Mouse (Mus musculus): ENCODE measurements around the gene Lrpap1. TPM values are rescaled to one million over a fixed set of nuclear protein-coding genes. Genes with fewer than 3 reads are reported as not detected.

The Lrpap1 gene
- polyA plus RNA-seq, 1 experiment from 2014 or later: 48.8 TPM

DNA sequence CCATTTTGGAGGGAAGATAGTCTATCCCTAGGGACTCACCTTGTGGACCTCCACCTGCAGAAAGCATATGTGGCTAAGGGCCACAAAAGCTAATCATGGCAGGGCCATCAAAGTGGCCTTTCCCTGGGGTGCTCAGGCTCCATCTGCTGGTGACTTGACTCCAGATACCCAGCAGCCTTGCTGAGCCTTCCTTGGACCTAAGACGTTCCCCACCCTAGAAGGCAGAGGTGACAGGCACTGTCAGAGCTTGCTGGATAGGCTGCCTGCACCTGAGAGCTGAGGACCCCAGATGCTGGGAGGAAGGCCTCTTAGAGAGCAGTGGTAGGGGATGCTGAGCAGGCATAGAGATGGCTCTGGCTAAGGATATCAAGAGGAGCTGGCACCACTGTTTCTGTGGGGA lies 25.7 kb upstream of the Lrpap1 start:
- no peaks in the 10 kb centered on the region for H3K36me3 ChIP-seq (replicated peaks; ENCODE audit: insufficient read depth, low read length)
- DNase-seq (no peak), ATAC-seq (no peak)
- H3K4me2 ChIP-seq (ENCODE audit: low read depth, low read length): no peak overlapping the region
- H3K9me3 ChIP-seq (ENCODE audit: low read length): no peaks in the 10 kb centered on the region
- no peaks in the 10 kb centered on the region for H3K4me1 ChIP-seq (ENCODE audit: insufficient read depth)
- TF ChIP-seq CTCF (IDR thresholded peaks at IDR 0.05; ENCODE audit: low read depth) (peak; percentile 13; the same call in 1 of the 2 replicates), EP300 (IDR thresholded peaks at IDR 0.05; ENCODE audit: low read depth) (no peak)
- no peak overlapping the region for H3K9ac ChIP-seq (replicated peaks)
- H3K27me3 ChIP-seq (ENCODE audit: insufficient read depth, low read length): no peaks in the 10 kb centered on the region
- 21% methylated on average over 1 of the region's 1 CpGs for WGBS (ENCODE audit: insufficient replicate concordance)
- no peak overlapping the region for H3K4me3 ChIP-seq (ENCODE audit: low read depth, low read length)
- no peak overlapping the region for H3K27ac ChIP-seq (ENCODE audit: low read depth)

DNA sequence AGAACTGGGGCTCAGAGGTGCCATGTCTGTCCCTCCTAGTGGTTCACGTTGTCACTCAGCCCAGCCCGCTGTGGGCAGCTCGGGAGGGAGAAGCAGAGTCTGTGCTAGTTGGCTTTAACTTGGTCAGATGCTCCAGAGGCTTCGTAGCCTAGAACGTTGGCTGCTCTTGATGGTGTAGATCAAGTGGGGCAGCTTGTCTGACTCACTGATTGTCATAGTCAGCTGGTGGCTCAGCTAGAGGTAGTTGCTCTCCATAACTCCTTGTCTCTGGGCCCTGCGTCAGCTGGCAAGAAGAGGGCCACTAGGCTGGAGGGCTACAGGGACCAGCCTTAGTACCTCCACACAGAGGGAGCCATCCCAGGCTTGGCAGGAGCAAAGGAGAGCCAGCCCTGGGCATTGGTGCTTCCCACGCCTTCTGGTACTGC lies 24.2 kb upstream of the Lrpap1 start:
- Histone ChIP-seq H3K4me2 (ENCODE audit: low read depth, low read length) (no peak overlapping the region), H3K36me3 (replicated peaks; ENCODE audit: insufficient read depth, low read length) (no peaks in the 10 kb centered on the region), H3K27ac (ENCODE audit: low read depth) (no peak overlapping the region), H3K9me3 (ENCODE audit: low read length) (no peaks in the 10 kb centered on the region), H3K4me1 (ENCODE audit: insufficient read depth) (no peaks in the 10 kb centered on the region), H3K27me3 (ENCODE audit: insufficient read depth, low read length) (no peaks in the 10 kb centered on the region), H3K4me3 (ENCODE audit: low read depth, low read length) (no peak overlapping the region), H3K9ac (replicated peaks) (no peak overlapping the region)
- ATAC-seq (no peak), DNase-seq (no peak)
- WGBS (ENCODE audit: insufficient replicate concordance): 86% methylated on average over 7 of the region's 7 CpGs
- TF ChIP-seq CTCF (IDR thresholded peaks at IDR 0.05; ENCODE audit: low read depth) (no peak), EP300 (IDR thresholded peaks at IDR 0.05; ENCODE audit: low read depth) (no peak)

DNA sequence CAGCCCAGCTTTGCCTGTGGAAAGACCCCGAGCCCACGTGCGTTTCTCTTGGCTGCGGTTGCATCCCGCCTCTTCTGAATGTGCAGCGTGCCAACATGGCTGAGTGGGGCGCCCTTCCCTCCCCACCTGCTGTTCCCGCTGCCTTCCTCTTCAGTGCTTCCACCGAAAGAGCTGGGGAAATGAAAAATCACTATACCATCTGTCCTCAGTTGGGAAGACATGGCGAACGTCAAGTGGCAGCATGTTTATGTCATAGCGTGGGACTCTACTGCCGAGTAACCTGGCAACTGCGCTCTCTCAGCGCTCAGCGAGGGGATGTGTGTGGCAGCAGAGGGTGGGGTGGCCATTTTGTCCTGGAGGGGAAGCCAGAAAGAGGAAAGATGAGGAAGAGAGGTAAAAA lies 23.6 kb upstream of the Lrpap1 start:
- Histone ChIP-seq H3K27me3 (ENCODE audit: insufficient read depth, low read length) (no peaks in the 10 kb centered on the region), H3K9me3 (ENCODE audit: low read length) (no peaks in the 10 kb centered on the region), H3K36me3 (replicated peaks; ENCODE audit: insufficient read depth, low read length) (no peaks in the 10 kb centered on the region), H3K4me2 (ENCODE audit: low read depth, low read length) (no peak overlapping the region), H3K27ac (ENCODE audit: low read depth) (no peak overlapping the region), H3K9ac (replicated peaks) (no peak overlapping the region), H3K4me1 (ENCODE audit: insufficient read depth) (no peaks in the 10 kb centered on the region), H3K4me3 (ENCODE audit: low read depth, low read length) (no peak overlapping the region)
- TF ChIP-seq EP300 (IDR thresholded peaks at IDR 0.05; ENCODE audit: low read depth) (no peak), CTCF (IDR thresholded peaks at IDR 0.05; ENCODE audit: low read depth) (no peak)
- ATAC-seq (no peak), DNase-seq (no peak)
- 83% methylated on average over 16 of the region's 16 CpGs for WGBS (ENCODE audit: insufficient replicate concordance)

DNA sequence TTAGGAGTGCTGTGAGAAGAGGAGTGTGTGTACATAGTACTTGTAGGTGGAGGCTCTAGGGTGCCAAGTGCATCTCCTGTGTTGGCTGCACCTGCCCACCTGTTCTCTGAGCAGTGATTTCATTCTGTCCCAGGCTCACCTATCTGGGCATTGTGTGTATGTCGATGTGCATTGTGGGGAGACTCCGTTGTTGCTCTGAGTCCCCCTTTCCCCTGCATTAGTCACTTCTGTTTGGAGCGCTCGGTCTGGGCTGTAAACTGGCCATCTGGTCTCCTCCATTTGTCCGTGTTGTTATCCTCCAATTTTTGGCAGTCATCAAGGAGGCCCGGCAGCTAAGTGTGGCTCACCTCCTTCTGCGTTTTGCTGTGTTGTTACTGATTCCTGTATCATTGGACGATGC lies 14.5 kb upstream of the Lrpap1 start:
- no peaks in the 10 kb centered on the region for H3K4me1 ChIP-seq (ENCODE audit: insufficient read depth)
- ATAC-seq (no peak), DNase-seq (no peak)
- no peaks in the 10 kb centered on the region for H3K9me3 ChIP-seq (ENCODE audit: low read length)
- no peak overlapping the region for H3K27ac ChIP-seq (ENCODE audit: low read depth)
- no peak for TF ChIP-seq CTCF (IDR thresholded peaks at IDR 0.05; ENCODE audit: low read depth)
- no peak for TF ChIP-seq EP300 (IDR thresholded peaks at IDR 0.05; ENCODE audit: low read depth)
- no peak overlapping the region for H3K4me2 ChIP-seq (ENCODE audit: low read depth, low read length)
- H3K4me3 ChIP-seq (ENCODE audit: low read depth, low read length): no peak overlapping the region
- WGBS (ENCODE audit: insufficient replicate concordance): 64% methylated on average over 8 of the region's 8 CpGs
- no peak overlapping the region for H3K9ac ChIP-seq (replicated peaks)
- H3K36me3 ChIP-seq (replicated peaks; ENCODE audit: insufficient read depth, low read length): no peaks in the 10 kb centered on the region
- H3K27me3 ChIP-seq (ENCODE audit: insufficient read depth, low read length): no peaks in the 10 kb centered on the region

DNA sequence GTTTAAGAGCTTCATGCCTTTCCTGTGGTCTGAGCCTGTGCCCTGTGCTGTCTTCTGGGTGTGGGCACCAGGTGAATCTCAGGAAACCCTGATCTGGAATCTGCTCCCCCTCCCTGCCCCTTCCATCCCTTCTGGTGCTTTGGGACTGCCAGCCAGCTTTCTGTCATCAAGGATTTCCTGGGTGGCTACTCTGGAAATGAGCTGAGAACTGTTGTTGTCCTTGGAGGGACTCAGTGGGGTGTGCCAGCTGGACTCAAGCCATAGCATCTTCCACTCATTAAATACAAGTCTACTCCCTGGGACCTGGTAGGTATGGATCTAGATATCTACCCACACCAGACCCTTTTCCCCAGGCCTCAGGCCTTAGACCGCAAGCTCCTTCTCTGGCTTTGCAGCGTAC lies 12.9 kb upstream of the Lrpap1 start:
- no peaks in the 10 kb centered on the region for H3K27me3 ChIP-seq (ENCODE audit: insufficient read depth, low read length)
- H3K27ac ChIP-seq (ENCODE audit: low read depth): no peak overlapping the region
- no peak for ATAC-seq
- no peak for TF ChIP-seq CTCF (IDR thresholded peaks at IDR 0.05; ENCODE audit: low read depth)
- TF ChIP-seq EP300 (IDR thresholded peaks at IDR 0.05; ENCODE audit: low read depth): no peak
- no peak overlapping the region for H3K4me3 ChIP-seq (ENCODE audit: low read depth, low read length)
- no peak for DNase-seq
- H3K4me2 ChIP-seq (ENCODE audit: low read depth, low read length): no peak overlapping the region
- H3K9me3 ChIP-seq (ENCODE audit: low read length): no peaks in the 10 kb centered on the region
- H3K36me3 ChIP-seq (replicated peaks; ENCODE audit: insufficient read depth, low read length): no peaks in the 10 kb centered on the region
- H3K4me1 ChIP-seq (ENCODE audit: insufficient read depth): no peaks in the 10 kb centered on the region
- 88% methylated on average over 2 of the region's 2 CpGs for WGBS (ENCODE audit: insufficient replicate concordance)
- no peak overlapping the region for H3K9ac ChIP-seq (replicated peaks)

DNA sequence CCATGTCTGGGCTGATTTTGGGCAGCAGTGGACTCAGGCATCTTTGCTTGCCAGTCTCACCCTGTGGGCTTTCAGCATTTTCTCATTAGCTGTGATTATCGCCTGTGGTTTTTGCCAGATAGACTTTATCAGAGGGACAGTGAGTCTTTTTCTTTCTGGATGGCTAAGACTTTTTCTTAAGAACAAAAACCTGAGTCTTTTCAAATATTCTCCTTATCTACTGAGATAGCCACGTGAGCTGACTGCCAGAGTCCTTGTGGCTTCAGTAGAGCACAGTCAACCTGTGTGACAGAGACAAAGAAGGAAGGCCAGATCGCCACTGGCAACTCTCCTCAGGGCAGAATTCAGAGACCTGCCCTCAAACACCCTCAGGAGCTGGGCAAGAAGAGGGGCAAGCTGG lies 12.1 kb upstream of the Lrpap1 start:
- H3K27ac ChIP-seq (ENCODE audit: low read depth): no peak overlapping the region
- no peak overlapping the region for H3K4me2 ChIP-seq (ENCODE audit: low read depth, low read length)
- H3K27me3 ChIP-seq (ENCODE audit: insufficient read depth, low read length): no peaks in the 10 kb centered on the region
- WGBS (ENCODE audit: insufficient replicate concordance): 36% methylated on average over 3 of the region's 3 CpGs
- no peaks in the 10 kb centered on the region for H3K4me1 ChIP-seq (ENCODE audit: insufficient read depth)
- DNase-seq (no peak), ATAC-seq (no peak)
- no peak overlapping the region for H3K4me3 ChIP-seq (ENCODE audit: low read depth, low read length)
- no peaks in the 10 kb centered on the region for H3K36me3 ChIP-seq (replicated peaks; ENCODE audit: insufficient read depth, low read length)
- TF ChIP-seq EP300 (IDR thresholded peaks at IDR 0.05; ENCODE audit: low read depth) (no peak), CTCF (IDR thresholded peaks at IDR 0.05; ENCODE audit: low read depth) (no peak)
- H3K9me3 ChIP-seq (ENCODE audit: low read length): no peaks in the 10 kb centered on the region
- H3K9ac ChIP-seq (replicated peaks): no peak overlapping the region

DNA sequence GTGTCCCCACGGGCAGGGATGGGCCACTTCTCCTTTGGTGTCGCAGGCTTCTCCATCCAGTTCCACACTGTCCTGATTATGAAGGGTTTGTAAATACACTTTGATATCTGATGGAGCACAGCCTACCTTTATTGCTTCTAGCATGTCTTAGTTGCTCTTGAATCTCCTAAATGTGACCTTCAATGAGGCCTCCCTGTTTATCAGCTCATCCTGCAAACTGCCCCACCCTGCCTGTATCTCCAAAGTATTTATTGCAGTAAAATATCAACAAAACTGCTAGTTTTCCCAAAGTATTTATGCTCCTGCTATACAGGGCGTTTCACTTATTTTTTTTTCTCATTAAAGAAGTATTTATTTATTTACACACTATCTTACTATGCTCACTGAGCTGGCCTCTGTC lies 10.4 kb upstream of the Lrpap1 start:
- DNase-seq (no peak), ATAC-seq (no peak)
- Histone ChIP-seq H3K4me1 (ENCODE audit: insufficient read depth) (no peaks in the 10 kb centered on the region), H3K9ac (replicated peaks) (no peak overlapping the region), H3K9me3 (ENCODE audit: low read length) (no peaks in the 10 kb centered on the region), H3K4me3 (ENCODE audit: low read depth, low read length) (no peak overlapping the region), H3K27me3 (ENCODE audit: insufficient read depth, low read length) (no peaks in the 10 kb centered on the region), H3K4me2 (ENCODE audit: low read depth, low read length) (no peak overlapping the region), H3K36me3 (replicated peaks; ENCODE audit: insufficient read depth, low read length) (no peaks in the 10 kb centered on the region), H3K27ac (ENCODE audit: low read depth) (no peak overlapping the region)
- no peak for TF ChIP-seq CTCF (IDR thresholded peaks at IDR 0.05; ENCODE audit: low read depth)
- no peak for TF ChIP-seq EP300 (IDR thresholded peaks at IDR 0.05; ENCODE audit: low read depth)
- WGBS (ENCODE audit: insufficient replicate concordance): 60% methylated on average over 3 of the region's 3 CpGs

All from liver, postnatal 0 days (tissue).